Mouse (Mus musculus) neural tube, embryonic 11.5 days (tissue): ENCODE results near the gene Ankrd52. TPM values are rescaled to one million over a fixed set of nuclear protein-coding genes. Genes with fewer than 3 reads are reported as not detected.

Source experiments
- ATAC-seq: fragments of 200-750 bp; cut with Nextera tagmentation; 2 replicates; pipeline ENCODE4 v1.8.0; 2017; ENCODE audit warnings: moderate number of reproducible peaks, mild to moderate bottlenecking, moderate TSS enrichment, moderate library complexity; ENCODE audit not compliant: insufficient read depth, low FRiP score, low TSS enrichment
- DNase-seq: peaks from one replicate; pipeline ENCODE4 v3.0.0-alpha.2; 2015; ENCODE audit warnings: low spot score
- H3K27ac ChIP-seq: fragments of 300-500 bp; sonication (generic); 2 replicates; pipeline ENCODE4 v1.5.1; 2014; ENCODE audit warnings: low read depth, mild to moderate bottlenecking, low read length
- H3K27me3 ChIP-seq: fragments of 300-500 bp; sonication (generic); 2 replicates; pipeline ENCODE4 v1.6.1; 2014; ENCODE audit warnings: mild to moderate bottlenecking, low read length, mixed read lengths; ENCODE audit not compliant: control insufficient read depth, insufficient read depth
- H3K36me3 ChIP-seq: fragments of 300-500 bp; sonication (generic); 2 replicates; pipeline ENCODE4 v1.6.1; 2014; ENCODE audit warnings: mild to moderate bottlenecking, low read length, moderate library complexity, mixed read lengths; ENCODE audit not compliant: control insufficient read depth, insufficient read depth
- H3K4me1 ChIP-seq: fragments of 300-500 bp; sonication (generic); 2 replicates; pipeline ENCODE4 v1.6.1; 2014; ENCODE audit warnings: low read length, mixed read lengths; ENCODE audit not compliant: control insufficient read depth, insufficient read depth
- H3K4me2 ChIP-seq: fragments of 300-500 bp; sonication (generic); 2 replicates; pipeline ENCODE4 v1.6.1; 2014; ENCODE audit warnings: low read depth, mild to moderate bottlenecking, moderate library complexity
- H3K4me3 ChIP-seq: fragments of 300-500 bp; sonication (generic); 2 replicates; pipeline ENCODE4 v1.5.1; 2014; ENCODE audit warnings: low read depth, low read length
- H3K9ac ChIP-seq: fragments of 300-500 bp; sonication (generic); 2 replicates; pipeline ENCODE4 v1.6.1; 2014; ENCODE audit warnings: mild to moderate bottlenecking, low read length
- H3K9me3 ChIP-seq: fragments of 300-500 bp; sonication (generic); 2 replicates; pipeline ENCODE4 v1.6.1; 2016; ENCODE audit warnings: low read length; ENCODE audit not compliant: control insufficient read depth
- WGBS: fragments of 180-500 bp; shearing (Covaris S2); extraction: QIAGEN DNeasy Blood & Tissue Kit; methylation state at CpG from one replicate; pipeline ENCODE4 v1.1.7; 2014; 5-methylcytosine and 5-hydroxymethylcytosine counted together
- polyA plus RNA-seq: library from polyadenylated mRNA; unstranded; fragments of >200 nt; fragmentation: Nextera tagmentation; extraction: Ambion mirVana; gene quantifications from 2 replicates; pipeline ENCODE4 v1.2.1, GENCODE M21; 2014

The Ankrd52 gene
- polyA plus RNA-seq, 1 experiment from 2014 or later, result 9.5 TPM

DNA sequence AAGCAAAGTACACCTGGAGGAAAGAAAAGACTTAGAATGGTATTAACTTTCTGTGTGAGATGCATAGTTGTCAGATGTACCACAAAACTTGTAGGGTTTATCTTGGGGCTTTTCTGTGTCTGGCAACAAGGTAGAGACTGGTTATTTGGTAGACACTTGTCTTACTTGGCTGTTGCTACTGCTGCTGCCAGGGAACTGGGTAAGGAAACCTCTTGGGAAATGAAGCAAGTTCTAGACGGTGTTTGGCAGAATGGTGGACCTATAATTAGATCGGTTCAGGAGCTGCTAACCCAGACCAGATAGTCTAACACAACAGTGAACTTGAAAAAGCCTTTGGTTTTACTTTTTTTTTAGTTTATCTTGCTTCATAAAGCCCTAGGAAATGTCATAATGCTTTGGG lies 38.0 kb upstream of the Ankrd52 start:
- Histone ChIP-seq H3K4me2 (peak overlapping the region; percentile 84), H3K9me3 (no peaks in the 10 kb centered on the region), H3K36me3 (no peaks in the 10 kb centered on the region), H3K27ac (no peak overlapping the region), H3K9ac (no peak overlapping the region), H3K4me1 (peaks cover 9% of the 10 kb centered on the region), H3K27me3 (no peaks in the 10 kb centered on the region), H3K4me3 (peak overlapping the region; percentile 99)
- ATAC-seq (no peak), DNase-seq (no peak)
- WGBS, result 80% methylated on average over 2 of the region's 2 CpGs

- DNase-seq, result no peak
- Histone ChIP-seq H3K36me3 (no peaks in the 10 kb centered on the region), H3K4me1 (peaks cover 9% of the 10 kb centered on the region), H3K4me2 (no peak overlapping the region), H3K27me3 (no peaks in the 10 kb centered on the region), H3K4me3 (no peak overlapping the region; the same call in 1 of the 2 replicates), H3K9ac (no peak overlapping the region), H3K27ac (no peak overlapping the region), H3K9me3 (no peaks in the 10 kb centered on the region)
- ATAC-seq, result no peak
- WGBS, result 91% methylated on average over 2 of the region's 2 CpGs
These were observed 36.7 kb upstream of the Ankrd52 start for GRCm38 (mm10) chr10:128340257-128340656.

- no peak overlapping the region for H3K27ac ChIP-seq
- no peaks in the 10 kb centered on the region for H3K9me3 ChIP-seq
- no peaks in the 10 kb centered on the region for H3K27me3 ChIP-seq
- H3K4me3 ChIP-seq, result no peak overlapping the region
- WGBS, result 90% methylated on average over 1 of the region's 1 CpGs
- ATAC-seq (no peak), DNase-seq (no peak)
- no peak overlapping the region for H3K9ac ChIP-seq
- no peak overlapping the region for H3K4me2 ChIP-seq
- peaks cover 7% of the 10 kb centered on the region for H3K4me1 ChIP-seq
- H3K36me3 ChIP-seq, result no peaks in the 10 kb centered on the region
These were observed 33.5 kb upstream of the Ankrd52 start for GRCm38 (mm10) chr10:128343436-128343835.

DNA sequence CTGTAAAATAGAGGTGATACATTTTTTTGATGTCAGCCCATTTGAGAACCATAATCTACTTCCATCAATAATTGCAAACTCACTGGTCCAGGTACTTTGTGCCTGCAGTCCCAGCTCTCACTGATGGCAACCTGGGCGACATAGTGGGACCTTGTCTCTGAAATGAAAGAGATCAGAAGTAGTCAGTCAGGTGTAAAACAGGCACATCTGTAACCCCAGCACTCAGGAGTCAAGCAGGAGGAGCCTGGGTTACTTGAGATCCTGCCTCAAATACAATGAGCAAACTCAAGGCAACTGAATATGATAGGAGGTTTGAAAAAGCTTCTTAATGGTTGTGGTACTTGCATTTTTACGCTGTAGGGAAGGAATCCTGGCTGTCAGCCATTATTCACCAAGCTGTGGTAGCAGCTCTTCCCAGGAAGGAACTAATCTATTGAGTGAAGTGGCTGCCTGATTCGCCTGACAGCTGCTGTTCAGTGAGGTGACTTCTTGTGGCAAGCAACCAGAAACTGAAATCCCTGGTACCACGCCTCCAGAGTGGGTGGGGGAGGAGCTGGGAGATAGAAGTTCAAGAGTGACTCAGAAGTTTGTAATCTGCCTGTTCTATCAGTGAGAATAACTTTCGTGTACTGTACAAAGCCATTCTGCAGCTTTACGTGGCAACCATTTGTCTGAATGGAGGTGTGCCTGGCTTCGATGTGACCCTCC lies 32.2 kb upstream of the Ankrd52 start:
- Histone ChIP-seq H3K36me3 (no peaks in the 10 kb centered on the region), H3K4me3 (no peak overlapping the region)
- ATAC-seq, result no peak

DNA sequence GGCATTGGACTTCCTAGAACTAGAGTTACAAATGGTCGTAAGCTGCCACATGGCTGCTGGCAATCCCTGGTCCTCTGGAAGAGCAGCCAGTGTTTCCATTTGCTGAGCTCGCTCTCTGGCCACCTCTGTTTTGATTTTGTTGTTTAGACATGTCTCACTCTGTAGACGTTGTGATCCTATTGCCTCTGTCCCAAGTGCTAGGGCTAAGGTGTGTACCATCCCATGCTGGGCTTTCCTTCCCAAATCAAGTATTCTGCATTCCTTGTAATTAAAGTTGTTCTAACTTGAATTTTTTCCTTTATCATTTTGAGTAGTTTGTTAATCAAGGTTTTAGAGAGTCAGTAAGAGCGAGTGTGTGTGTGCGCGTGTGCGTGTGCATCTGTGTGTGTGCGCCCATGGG lies 29.4 kb upstream of the Ankrd52 start:
- Histone ChIP-seq H3K4me3 (no peak overlapping the region), H3K9ac (no peak overlapping the region), H3K36me3 (peaks cover 12% of the 10 kb centered on the region), H3K4me1 (no peaks in the 10 kb centered on the region), H3K27me3 (no peaks in the 10 kb centered on the region), H3K27ac (no peak overlapping the region), H3K9me3 (no peaks in the 10 kb centered on the region), H3K4me2 (no peak overlapping the region)
- no peak for DNase-seq
- ATAC-seq, result no peak
- 92% methylated on average over 8 of the region's 8 CpGs for WGBS

More for the DNA sequence above, 32.2 kb upstream of the Ankrd52 start:
- Histone ChIP-seq H3K27me3 (no peaks in the 10 kb centered on the region), H3K9ac (no peak overlapping the region), H3K4me2 (no peak overlapping the region), H3K9me3 (no peaks in the 10 kb centered on the region), H3K27ac (no peak overlapping the region), H3K4me1 (no peaks in the 10 kb centered on the region)
- no peak for DNase-seq
- 77% methylated on average over 7 of the region's 7 CpGs for WGBS

DNA sequence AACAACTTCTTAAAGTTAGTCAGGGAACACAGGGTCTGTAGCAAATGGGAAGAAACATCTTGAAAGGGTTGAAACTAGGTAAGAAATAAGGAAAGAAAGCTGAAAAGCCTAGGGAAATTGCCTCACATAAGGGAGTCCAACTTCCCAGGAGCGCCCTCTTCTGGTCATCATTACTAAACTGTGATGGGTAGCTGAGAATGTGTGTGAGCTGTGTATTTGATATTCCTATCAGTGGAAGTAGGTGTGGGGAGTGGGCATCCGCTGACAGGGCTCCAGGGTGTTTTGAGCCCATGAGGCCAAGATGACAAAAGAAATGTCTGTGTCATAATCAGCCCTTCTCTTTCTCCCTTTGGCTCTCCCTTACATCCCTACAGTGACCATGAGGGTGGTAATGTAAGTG lies 18.1 kb upstream of the Ankrd52 start:
- Histone ChIP-seq H3K36me3 (peaks cover 29% of the 10 kb centered on the region), H3K9me3 (no peaks in the 10 kb centered on the region), H3K4me2 (no peak overlapping the region), H3K9ac (no peak overlapping the region), H3K4me1 (no peaks in the 10 kb centered on the region), H3K27ac (no peak overlapping the region), H3K27me3 (no peaks in the 10 kb centered on the region), H3K4me3 (no peak overlapping the region)
- no peak for ATAC-seq
- peak; percentile 31 for DNase-seq
- 64% methylated on average over 2 of the region's 2 CpGs for WGBS

GRCm38 (mm10) chr10:128359226-128359625 lies 17.7 kb upstream of the Ankrd52 start:
- Histone ChIP-seq H3K9ac (no peak overlapping the region), H3K4me2 (no peak overlapping the region), H3K4me3 (no peak overlapping the region), H3K36me3 (peaks cover 26% of the 10 kb centered on the region), H3K27me3 (no peaks in the 10 kb centered on the region), H3K27ac (no peak overlapping the region), H3K9me3 (no peaks in the 10 kb centered on the region), H3K4me1 (no peaks in the 10 kb centered on the region)
- 95% methylated on average over 6 of the region's 6 CpGs for WGBS
- no peak for ATAC-seq
- no peak for DNase-seq

DNA sequence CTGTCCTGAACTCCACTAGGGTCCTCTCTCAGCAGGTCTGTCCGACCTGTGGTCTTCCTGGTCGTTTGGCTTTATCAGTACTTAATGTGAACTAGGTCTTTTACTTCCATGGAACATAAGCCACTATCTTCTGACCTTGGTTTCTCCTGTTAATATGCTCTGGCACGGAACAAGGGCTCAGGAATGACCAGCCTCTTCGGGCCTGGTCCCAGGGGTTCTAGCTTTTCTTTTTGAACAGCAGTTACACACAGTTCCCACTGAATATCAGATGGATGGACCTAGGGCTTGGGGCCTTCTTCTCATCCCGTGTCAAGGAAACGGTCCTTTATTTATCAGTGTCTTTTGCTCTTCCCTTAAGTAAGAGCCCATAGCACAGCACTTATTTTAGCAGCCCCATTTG lies 15.1 kb upstream of the Ankrd52 start:
- H3K36me3 ChIP-seq, result peaks cover 27% of the 10 kb centered on the region
- H3K4me3 ChIP-seq, result no peak overlapping the region
- H3K27me3 ChIP-seq, result no peaks in the 10 kb centered on the region
- no peak overlapping the region for H3K9ac ChIP-seq
- H3K9me3 ChIP-seq, result no peaks in the 10 kb centered on the region
- WGBS, result 89% methylated on average over 6 of the region's 6 CpGs
- DNase-seq (no peak), ATAC-seq (no peak)
- H3K4me1 ChIP-seq, result no peaks in the 10 kb centered on the region
- no peak overlapping the region for H3K27ac ChIP-seq
- H3K4me2 ChIP-seq, result no peak overlapping the region

DNA sequence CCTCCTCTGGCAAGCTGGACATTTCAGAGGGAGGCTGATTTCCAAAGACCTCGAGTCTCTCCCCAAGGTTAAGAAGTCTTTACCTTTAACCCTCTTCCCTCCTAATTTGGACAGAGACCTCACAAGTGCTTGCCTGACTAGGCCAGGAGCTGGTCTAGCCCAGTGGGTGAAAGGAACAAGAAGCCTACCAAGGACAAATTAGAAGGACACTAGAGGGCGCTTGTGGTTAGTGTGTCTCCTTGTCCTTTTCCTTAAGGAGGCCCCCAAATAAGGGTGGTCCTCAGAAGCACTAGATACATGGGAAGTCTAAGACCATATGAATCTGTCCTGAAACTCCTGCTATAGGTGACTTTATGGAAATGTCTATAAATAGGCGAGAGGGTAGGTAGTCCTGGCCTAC lies 14.3 kb upstream of the Ankrd52 start:
- peak; percentile 51 for DNase-seq
- Histone ChIP-seq H3K4me1 (no peaks in the 10 kb centered on the region), H3K36me3 (peaks cover 27% of the 10 kb centered on the region), H3K4me2 (no peak overlapping the region), H3K4me3 (no peak overlapping the region), H3K9ac (no peak overlapping the region), H3K9me3 (no peaks in the 10 kb centered on the region), H3K27me3 (no peaks in the 10 kb centered on the region), H3K27ac (no peak overlapping the region)
- no peak for ATAC-seq
- WGBS, result 52% methylated on average over 3 of the region's 3 CpGs
